Mouse (Mus musculus) CH12.LX (cell line): Measurements from ENCODE around the gene Cish. TPM values are rescaled to one million over a fixed set of nuclear protein-coding genes. Genes with fewer than 3 reads are reported as not detected.

Experiments
- DNase-seq: peaks from one replicate; pipeline ENCODE4 v3.0.0-alpha.2; 2013; ENCODE audit errors: extremely low read depth
- H3K27ac ChIP-seq: 2 replicates; pipeline ENCODE4 v1.5.1; 2012; ENCODE audit warnings: low read depth, mild to moderate bottlenecking, control low read depth, moderate library complexity; ENCODE audit not compliant: insufficient read depth
- H3K27me3 ChIP-seq: replicated peaks from 2 replicates; pipeline ENCODE3; 2012; ENCODE audit warnings: inconsistent platforms
- H3K36me3 ChIP-seq, 2 experiments: replicated peaks in 1 of 2; 2 replicates each; pipeline versions ENCODE3 to v1.6.1; 2012; ENCODE audit warnings: inconsistent platforms in 1 of 2, low read length in 1 of 2, mild to moderate bottlenecking in 1 of 2, mixed read lengths in 1 of 2, moderate library complexity in 1 of 2; ENCODE audit not compliant: control insufficient read depth in 1 of 2, insufficient read depth in 1 of 2
- H3K4me1 ChIP-seq, 2 experiments: 2 replicates each; pipeline ENCODE4 v1.6.1; 2012; ENCODE audit warnings: inconsistent platforms in 1 of 2, moderate library complexity in 1 of 2; ENCODE audit not compliant: insufficient read depth in 2 of 2, control insufficient read depth in 1 of 2
- H3K4me2 ChIP-seq: 2 replicates; pipeline ENCODE4 v1.6.1; 2012; ENCODE audit warnings: low read depth, mild to moderate bottlenecking, control low read depth; ENCODE audit not compliant: poor library complexity, insufficient read depth, severe bottlenecking
- H3K4me3 ChIP-seq, 3 experiments: fragments of 150-350 bp in 1 of 3; sonication (generic) in 1 of 3; replicated peaks in 1 of 3; 2 replicates each; pipeline versions ENCODE3 to v1.5.1; 2011 to 2012; ENCODE audit warnings: low read depth in 2 of 3, low read length in 2 of 3, mild to moderate bottlenecking in 2 of 3, moderate library complexity in 2 of 3, control low read depth in 1 of 3, improper control_type of control experiment in 1 of 3, inconsistent platforms in 1 of 3, mixed read lengths in 1 of 3; ENCODE audit not compliant: poor library complexity in 1 of 3
- H3K79me2 ChIP-seq: replicated peaks from 2 replicates; pipeline ENCODE4 v1.6.1; 2012; ENCODE audit warnings: mild to moderate bottlenecking, moderate library complexity; ENCODE audit not compliant: control insufficient read depth, poor library complexity, insufficient read depth, severe bottlenecking; ENCODE audit errors: extremely low read depth
- H3K9ac ChIP-seq: 2 replicates; pipeline ENCODE4 v1.6.1; 2012; ENCODE audit warnings: low read depth, mild to moderate bottlenecking, control low read depth, moderate library complexity; ENCODE audit not compliant: insufficient read depth
- H3K9me3 ChIP-seq: replicated peaks from 2 replicates; pipeline ENCODE3; 2012; ENCODE audit warnings: low read length, inconsistent platforms, mixed read lengths
- BHLHE40 ChIP-seq: IDR thresholded peaks from 2 replicates; pipeline ENCODE4 v1.6.1; 2011; ENCODE audit warnings: mild to moderate bottlenecking, low read depth, low read length, improper control_type of control experiment
- CHD1 ChIP-seq: IDR thresholded peaks from 2 replicates; pipeline ENCODE4 v1.6.1; 2012; ENCODE audit warnings: low read depth, low read length, improper control_type of control experiment, inconsistent platforms
- CHD2 ChIP-seq: IDR thresholded peaks from 2 replicates; pipeline ENCODE4 v1.6.1; 2011; ENCODE audit warnings: low read length, improper control_type of control experiment
- CTCF ChIP-seq, 2 experiments: IDR thresholded peaks in 1 of 2; conservative IDR thresholded peaks in 1 of 2; 2 replicates each; pipeline ENCODE4 v1.5.1; 2011 to 2012; ENCODE audit warnings: low read depth in 2 of 2, low read length in 2 of 2, improper control_type of control experiment in 1 of 2, inconsistent platforms in 1 of 2, mild to moderate bottlenecking in 1 of 2, moderate library complexity in 1 of 2
- IRF4 ChIP-seq: IDR thresholded peaks from 2 replicates; pipeline ENCODE4 v1.6.1; 2014; ENCODE audit warnings: low read depth, mild to moderate bottlenecking, inconsistent platforms, low read length, improper control_type of control experiment
- JUN ChIP-seq: IDR thresholded peaks from 2 replicates; pipeline ENCODE4 v1.6.1; 2011; ENCODE audit warnings: low read depth, mild to moderate bottlenecking, low read length, improper control_type of control experiment, moderate library complexity; ENCODE audit not compliant: insufficient read depth
- JUND ChIP-seq: conservative IDR thresholded peaks from 2 replicates; pipeline ENCODE4 v1.6.1; 2011; ENCODE audit warnings: low read depth, low read length, improper control_type of control experiment
- MAX ChIP-seq: IDR thresholded peaks from 2 replicates; pipeline ENCODE4 v1.6.1; 2011; ENCODE audit warnings: low read length, improper control_type of control experiment
- MEF2A ChIP-seq: IDR thresholded peaks from 2 replicates; pipeline ENCODE4 v1.6.1; 2014; ENCODE audit warnings: low read depth, mild to moderate bottlenecking, inconsistent platforms, low read length, improper control_type of control experiment, borderline replicate concordance
- MXI1 ChIP-seq: IDR thresholded peaks from 2 replicates; pipeline ENCODE4 v1.6.1; 2011; ENCODE audit warnings: mild to moderate bottlenecking, low read depth, low read length, improper control_type of control experiment
- NRF1 ChIP-seq: IDR thresholded peaks from 2 replicates; pipeline ENCODE4 v1.6.1; 2014; ENCODE audit warnings: low read depth, mild to moderate bottlenecking, inconsistent platforms, low read length, improper control_type of control experiment, moderate library complexity
- PAX5 ChIP-seq: IDR thresholded peaks from 2 replicates; pipeline ENCODE4 v1.6.1; 2012; ENCODE audit warnings: low read length, inconsistent platforms, mixed read lengths
- POLR2AphosphoS2 ChIP-seq: IDR thresholded peaks from 2 replicates; pipeline ENCODE4 v1.6.1; 2011; ENCODE audit warnings: low read depth, low read length, improper control_type of control experiment
- TBP ChIP-seq: conservative IDR thresholded peaks from 2 replicates; pipeline ENCODE4 v1.6.1; 2011; ENCODE audit warnings: low read depth, low read length, improper control_type of control experiment
- TCF12 ChIP-seq: IDR thresholded peaks from 2 replicates; pipeline ENCODE4 v1.6.1; 2014; ENCODE audit warnings: low read depth, mild to moderate bottlenecking, inconsistent platforms, low read length, improper control_type of control experiment
- UBTF ChIP-seq: IDR thresholded peaks from 2 replicates; pipeline ENCODE4 v1.6.1; 2012; ENCODE audit warnings: low read depth, mild to moderate bottlenecking, inconsistent platforms, low read length, improper control_type of control experiment, moderate library complexity
- USF1 ChIP-seq: IDR thresholded peaks from 2 replicates; pipeline ENCODE4 v1.6.1; 2014; ENCODE audit warnings: low read depth, mild to moderate bottlenecking, inconsistent platforms, low read length, improper control_type of control experiment
- ZC3H11A ChIP-seq: IDR thresholded peaks from 2 replicates; pipeline ENCODE4 v1.6.1; 2012; ENCODE audit warnings: low read depth, mild to moderate bottlenecking, inconsistent platforms, low read length, improper control_type of control experiment
- ZMIZ1 ChIP-seq: IDR thresholded peaks from 2 replicates; pipeline ENCODE4 v1.6.1; 2012; ENCODE audit warnings: low read depth, mild to moderate bottlenecking, inconsistent platforms, low read length, improper control_type of control experiment
- ZNF384 ChIP-seq: IDR thresholded peaks from 2 replicates; pipeline ENCODE4 v1.6.1; 2012; ENCODE audit warnings: low read depth, low read length, improper control_type of control experiment, inconsistent platforms
- dilution Hi-C: fragments of 300-500 bp; cut with MboI; formaldehyde crosslinking; loops from 2 replicates; pipeline ENCODE4 v1.14.3; 2020; ENCODE audit warnings: low sequenced_read_pairs; ENCODE audit not compliant: extremely low pct_unique_long_range_greater_than_20kb, extremely low pct_ligation_motif_present
- in situ Hi-C: fragments of 300-500 bp; cut with MboI; formaldehyde crosslinking; loops from 3 replicates; pipeline ENCODE4 v1.14.3; 2019; ENCODE audit warnings: low sequenced_read_pairs, low pct_ligation_motif_present, low pct_unique_long_range_greater_than_20kb, mixed read lengths
- polyA plus RNA-seq: library from polyadenylated mRNA; unstranded; fragments of >175 nt; gene quantifications from 2 replicates; pipeline ENCODE4 v1.2.1, GENCODE M21; 2012; ENCODE audit warnings: low read depth; ENCODE audit not compliant: insufficient read length
- total RNA-seq, 2 experiments: library from RNA; depleted of rRNA; stranded (reverse); fragments of 300-350 nt in 1 of 2; fragments of >200 nt in 1 of 2; gene quantifications; 2 replicates each; pipeline ENCODE4 v1.2.3; 2012 to 2014

The Cish gene
- total and polyA plus RNA-seq, 3 experiments: 0.43 to 4.6 (median 3.5) TPM

GRCm38 (mm10) chr9:107327879-107328620, 32.2 kb downstream of the Cish start:
- peaks cover 25 to 66% of the 10 kb centered on the region in 2 experiments for H3K36me3 ChIP-seq
- H3K4me1 ChIP-seq: peaks cover 0 to 41% of the 10 kb centered on the region in 2 experiments; a peak in 2 of 4 replicates
- H3K27ac ChIP-seq: no peak overlapping the region
- in situ Hi-C loops: no loop called here
- TF ChIP-seq CTCF (conservative IDR thresholded peaks at IDR 0.05 in 1 of 2, IDR thresholded peaks at IDR 0.05 in 1 of 2; ENCODE audit: low read depth in 2 of 2, low read length in 2 of 2) (no peak), MXI1 (no peak), CHD1 (no peak), MEF2A (no peak), PAX5 (no peak), ZC3H11A (no peak), USF1 (no peak), UBTF (no peak), IRF4 (no peak), NRF1 (no peak), TCF12 (no peak), MAX (no peak), TBP (no peak), JUN (no peak), BHLHE40 (no peak), CHD2 (no peak), ZNF384 (no peak)
- dilution Hi-C loops: no loop called here
- DNase-seq: no peak
- H3K4me2 ChIP-seq: no peak overlapping the region
- no peaks in the 10 kb centered on the region for H3K79me2 ChIP-seq
- no peak overlapping the region for H3K4me3 ChIP-seq
- no peak overlapping the region for H3K9ac ChIP-seq
- H3K27me3 ChIP-seq: no peaks in the 10 kb centered on the region
- H3K9me3 ChIP-seq: no peaks in the 10 kb centered on the region

- Histone ChIP-seq H3K4me1 (peaks cover 18 to 39% of the 10 kb centered on the region in 2 experiments), H3K27me3 (no peaks in the 10 kb centered on the region), H3K27ac (no peak overlapping the region), H3K36me3 (peaks cover 25 to 93% of the 10 kb centered on the region in 2 experiments), H3K4me2 (no peak overlapping the region), H3K4me3 (no peak overlapping the region)
- no peak for DNase-seq
- in situ Hi-C loops (no loop called here), dilution Hi-C loops (no loop called here)
- no peak for TF ChIP-seq TBP
- TF ChIP-seq CHD1: no peak
- no peak for TF ChIP-seq POLR2AphosphoS2
- no peak for TF ChIP-seq JUN
- TF ChIP-seq JUND: no peak
- no peak for TF ChIP-seq ZMIZ1
- TF ChIP-seq, all 38 proteins: peak for 0
- H3K79me2 ChIP-seq: no peaks in the 10 kb centered on the region
- H3K9ac ChIP-seq: no peak overlapping the region
- H3K9me3 ChIP-seq: no peaks in the 10 kb centered on the region
These were observed 35.0 kb downstream of the Cish start for GRCm38 (mm10) chr9:107330791-107331190.
